Mouse (Mus musculus): ENCODE measurements around the gene 1700020N01Rik. TPM values are rescaled to one million over a fixed set of nuclear protein-coding genes. Genes with fewer than 3 reads are reported as not detected.

The 1700020N01Rik gene
- polyA plus RNA-seq (2012; rRNA removed), result not detected in 2 replicates

GRCm38 (mm10) chr10:21592896-21593380 lies at the start of gene 1700020N01Rik:
1700020N01Rik (plus strand) TSS chr10:21593145.

Other genes starting within 250 kb of the 1700020N01Rik start
- gene Aldh8a1, start 215.9 kb upstream of the 1700020N01Rik start, polyA plus RNA-seq (2012; rRNA removed), result 0.24 and 0.40 TPM in 2 replicates

Data from central nervous system, embryonic 11.5 days (tissue).